9 mouse cellular contexts compared by ENCODE assay signal in genomic region chr3:154091468-154092338, GRCm38 (mm10).
DNase-seq lines count a peak whose midpoint lies in the region; ATAC-seq and TF ChIP-seq lines count a peak whose summit lies in the region.
"Had no signal": no experiment of that assay in that cellular context is flagged by ENCODE, and none has a peak within 500 bp of the region (broad histone marks: within the 10 kb centered on the region; RNA-seq: fewer than 3 reads in every experiment).

No protein-coding gene starts in this region.

- no peak overlapping the region for H3K4me3 ChIP-seq in lung, embryonic 14.5 days (ENCODE audit: low read depth, low read length)
- H3K4me3 ChIP-seq in lung, adult 2 months (replicated peaks; ENCODE audit: extremely low read depth, low read depth, low read length), result no peak overlapping the region
- H3K4me3 ChIP-seq in hindbrain, embryonic 16.5 days (ENCODE audit: low read length), result no peak overlapping the region
- no peak overlapping the region; the same call in 1 of the 2 replicates for H3K4me3 ChIP-seq in stomach, embryonic 16.5 days (replicated peaks; ENCODE audit: low read length)
- H3K4me3 ChIP-seq in kidney, adult 2 months (ENCODE audit: insufficient read depth, low read depth, low read length), result no peak overlapping the region
- H3K4me3 ChIP-seq in kidney, embryonic 16.5 days (ENCODE audit: low read length), result no peak overlapping the region

- ATAC-seq in lung, embryonic 14.5 days (ENCODE audit: insufficient read depth), result peak; percentile 30
- peak; percentile 34; the same call in 1 of the 2 replicates for ATAC-seq in hindbrain, embryonic 16.5 days
- peak; percentile 16 for ATAC-seq in megakaryocyte, adult 5-6 weeks (ENCODE audit: poor library complexity, severe bottlenecking)
- ATAC-seq in stomach, embryonic 16.5 days (ENCODE audit: insufficient read depth, low FRiP score), result no peak; the same call in 1 of the 2 replicates
- no peak for ATAC-seq in kidney, embryonic 16.5 days (ENCODE audit: low FRiP score, low TSS enrichment)

- TF ChIP-seq CTCF in lung, embryonic 14.5 days (IDR thresholded peaks at IDR 0.05; ENCODE audit: low read depth), result no peak
- TF ChIP-seq CTCF in lung, adult 2 months (IDR thresholded peaks at IDR 0.05; ENCODE audit: insufficient read depth, low read length), result no peak
- no peak for TF ChIP-seq CTCF in kidney, adult 2 months (conservative IDR thresholded peaks at IDR 0.05; ENCODE audit: insufficient read depth, insufficient read length, low read depth, low read length)

- TF ChIP-seq POLR2A in lung, adult 2 months (IDR thresholded peaks at IDR 0.05; ENCODE audit: borderline replicate concordance, extremely low read depth, low read depth, low read length), result no peak
- TF ChIP-seq POLR2A in kidney, adult 2 months (IDR thresholded peaks at IDR 0.05; ENCODE audit: low read depth, low read length), result no peak

- no peaks in the 10 kb centered on the region for H3K27me3 ChIP-seq in lung, embryonic 14.5 days (ENCODE audit: insufficient read depth, low read length)
- no peaks in the 10 kb centered on the region for H3K27me3 ChIP-seq in hindbrain, embryonic 16.5 days (replicated peaks; ENCODE audit: control insufficient read depth, insufficient read depth, low read length)
- H3K27me3 ChIP-seq in stomach, embryonic 16.5 days (ENCODE audit: control insufficient read depth, insufficient read depth, low read length), result no peaks in the 10 kb centered on the region
- H3K27me3 ChIP-seq in kidney, adult 2 months (replicated peaks; ENCODE audit: control insufficient read depth, insufficient read depth, low read length), result no peaks in the 10 kb centered on the region
- no peaks in the 10 kb centered on the region for H3K27me3 ChIP-seq in kidney, embryonic 16.5 days (ENCODE audit: insufficient read depth, low read length)

- no peak overlapping the region for H3K9ac ChIP-seq in lung, embryonic 14.5 days
- no peak overlapping the region for H3K9ac ChIP-seq in hindbrain, embryonic 16.5 days (ENCODE audit: low read depth, low read length)
- no peak overlapping the region for H3K9ac ChIP-seq in stomach, embryonic 16.5 days (ENCODE audit: low read length)
- no peak overlapping the region for H3K9ac ChIP-seq in kidney, embryonic 16.5 days (replicated peaks; ENCODE audit: low read length)

- H3K9me3 ChIP-seq in lung, embryonic 14.5 days (ENCODE audit: low read depth, low read length), result no peaks in the 10 kb centered on the region
- H3K9me3 ChIP-seq in hindbrain, embryonic 16.5 days (ENCODE audit: control insufficient read depth, low read length), result no peaks in the 10 kb centered on the region
- H3K9me3 ChIP-seq in stomach, embryonic 16.5 days (replicated peaks; ENCODE audit: control insufficient read depth, low read length), result no peaks in the 10 kb centered on the region
- no peaks in the 10 kb centered on the region for H3K9me3 ChIP-seq in kidney, embryonic 16.5 days (ENCODE audit: low read length)

- H3K27ac ChIP-seq in lung, embryonic 14.5 days (ENCODE audit: low read depth), result no peak overlapping the region
- H3K27ac ChIP-seq in hindbrain, embryonic 16.5 days (ENCODE audit: low read depth, low read length), result peak overlapping the region; percentile 34; the same call in 1 of the 2 replicates
- H3K27ac ChIP-seq in stomach, embryonic 16.5 days (ENCODE audit: low read length), result no peak overlapping the region
- H3K27ac ChIP-seq in kidney, adult 2 months (ENCODE audit: insufficient read depth, low read depth, low read length), result no peak overlapping the region
- no peak overlapping the region for H3K27ac ChIP-seq in kidney, embryonic 16.5 days (ENCODE audit: low read length)

- no peaks in the 10 kb centered on the region for H3K4me1 ChIP-seq in lung, embryonic 14.5 days (ENCODE audit: insufficient read depth)
- peaks cover 5% of the 10 kb centered on the region for H3K4me1 ChIP-seq in lung, adult 2 months (ENCODE audit: control insufficient read depth, insufficient read depth, low read length)
- peaks cover 14% of the 10 kb centered on the region for H3K4me1 ChIP-seq in hindbrain, embryonic 16.5 days (ENCODE audit: control insufficient read depth, insufficient read depth, low read depth, low read length)
- H3K4me1 ChIP-seq in stomach, embryonic 16.5 days (ENCODE audit: control insufficient read depth, insufficient read depth, low read length), result 0 out of 2 replicates have a peak, but pooled peaks cover 8% of the 10 kb centered on the region
- H3K4me1 ChIP-seq in kidney, adult 2 months (ENCODE audit: control insufficient read depth, insufficient read depth, low read length), result no peaks in the 10 kb centered on the region
- H3K4me1 ChIP-seq in kidney, embryonic 16.5 days (ENCODE audit: insufficient read depth, low read length), result peaks cover 3% of the 10 kb centered on the region; the same call in 1 of the 2 replicates

- DNase-seq in lung, embryonic 14.5 days, result peak; percentile 38
- DNase-seq in lung, adult 2 months, result no peak
- no peak for DNase-seq in kidney, adult 2 months
- DNase-seq in adrenal gland, postnatal 10 days, result no peak
- DNase-seq: adrenal gland, adult 8-10 months had no signal

- H3K4me2 ChIP-seq in lung, embryonic 14.5 days, result peak overlapping the region; percentile 48
- H3K4me2 ChIP-seq in hindbrain, embryonic 16.5 days (ENCODE audit: low read length), result no peak overlapping the region
- peak overlapping the region; percentile 37; the same call in 1 of the 2 replicates for H3K4me2 ChIP-seq in stomach, embryonic 16.5 days (ENCODE audit: low read depth, low read length)
- H3K4me2 ChIP-seq in kidney, embryonic 16.5 days (replicated peaks; ENCODE audit: low read depth, low read length), result no peak overlapping the region

- WGBS in lung, embryonic 14.5 days, result 56% methylated on average over 15 of the region's 15 CpGs
- WGBS in lung, adult 2 months, result 54% methylated on average over 15 of the region's 15 CpGs
- 65% methylated on average over 15 of the region's 15 CpGs for WGBS in hindbrain, embryonic 16.5 days
- 55% methylated on average over 15 of the region's 15 CpGs for WGBS in stomach, embryonic 16.5 days
- WGBS in kidney, adult 2 months, result 59% methylated on average over 15 of the region's 15 CpGs
- WGBS in kidney, embryonic 16.5 days, result 56% methylated on average over 15 of the region's 15 CpGs

- no peaks in the 10 kb centered on the region for H3K36me3 ChIP-seq in lung, embryonic 14.5 days (ENCODE audit: insufficient read depth)
- no peaks in the 10 kb centered on the region for H3K36me3 ChIP-seq in hindbrain, embryonic 16.5 days (ENCODE audit: control insufficient read depth, insufficient read depth, low read length)
- no peaks in the 10 kb centered on the region for H3K36me3 ChIP-seq in stomach, embryonic 16.5 days (ENCODE audit: control insufficient read depth, insufficient read depth, low read length)
- no peaks in the 10 kb centered on the region for H3K36me3 ChIP-seq in kidney, adult 2 months (ENCODE audit: control insufficient read depth, insufficient read depth, low read length)
- H3K36me3 ChIP-seq in kidney, embryonic 16.5 days (ENCODE audit: insufficient read depth, low read length), result no peaks in the 10 kb centered on the region

Comparison
In these comparisons a context has a peak if more than half of its experiments do, and no peak if none do; other contexts are left out.
1. ATAC-seq: peak in lung, embryonic 14.5 days (single experiment), hindbrain, embryonic 16.5 days (single experiment) and megakaryocyte, adult 5-6 weeks (single experiment); none in stomach, embryonic 16.5 days (single experiment) and kidney, embryonic 16.5 days (single experiment).
2. H3K4me2 ChIP-seq: peak in lung, embryonic 14.5 days (single experiment) and stomach, embryonic 16.5 days (single experiment); none in hindbrain, embryonic 16.5 days (single experiment) and kidney, embryonic 16.5 days (single experiment).